Mouse (Mus musculus) adrenal gland, postnatal 36 days (tissue): ENCODE data around the gene Mcee. TPM values are rescaled to one million over a fixed set of nuclear protein-coding genes. Genes with fewer than 3 reads are reported as not detected.

Experiments used
- DNase-seq, 2 experiments: peaks; one replicate each; pipeline ENCODE4 v3.0.0; 2021; ENCODE audit warnings: mixed read lengths in 1 of 2
- total RNA-seq, 2 experiments: library from RNA; stranded (reverse); gene quantifications; 2 replicates each; pipeline ENCODE4 v1.2.3; 2021

Mcee gene
- total RNA-seq, 2 experiments from 2014 or later, result 55.7 to 86.5 TPM

GRCm38 (mm10) chr7:64424861-64425260, 32.5 kb downstream of the Mcee start:
- DNase-seq, result no peak

GRCm38 (mm10) chr7:64439595-64440518, 47.5 kb downstream of the Mcee start:
- no peak for DNase-seq

GRCm38 (mm10) chr7:64440519-64440918, 48.1 kb downstream of the Mcee start:
- DNase-seq, result no peak

GRCm38 (mm10) chr7:64450631-64451030, 58.2 kb downstream of the Mcee start:
- no peak for DNase-seq

- DNase-seq, result no peak
Observed at GRCm38 (mm10) chr7:64451441-64451840, 59.0 kb downstream of the Mcee start.

GRCm38 (mm10) chr7:64451861-64452382, 59.5 kb downstream of the Mcee start:
- DNase-seq, result no peak

GRCm38 (mm10) chr7:64452471-64453222, 60.2 kb downstream of the Mcee start:
- DNase-seq, result no peak

- DNase-seq, result no peak
Observed at GRCm38 (mm10) chr7:64456176-64456575, 63.8 kb downstream of the Mcee start.

GRCm38 (mm10) chr7:64456676-64457075, 64.3 kb downstream of the Mcee start:
- DNase-seq, result no peak

- DNase-seq, result no peak
Observed at GRCm38 (mm10) chr7:64457811-64458210, 65.4 kb downstream of the Mcee start.

Other genes with a start within 250 kb of the Mcee start
- gene Trpm1, start 238.8 kb upstream of the Mcee start, total RNA-seq, result not detected
- 10 to 100 TPM; 26.6 to 28.4 TPM for gene Mtmr10, start 105.0 kb upstream of the Mcee start, total RNA-seq
- 1 to 10 TPM; 5.7 to 6.9 TPM for gene Fan1, start 18.5 kb upstream of the Mcee start, total RNA-seq
- 10 to 100 TPM; 25.0 to 27.6 TPM for gene Mphosph10, start 339 bp upstream of the Mcee start, total RNA-seq
- gene Apba2, start 109.1 kb downstream of the Mcee start, total RNA-seq, result under 1 TPM; 0.33 TPM